Mouse (Mus musculus): ENCODE data around the gene B4galnt3.

Gene B4galnt3

DNA sequence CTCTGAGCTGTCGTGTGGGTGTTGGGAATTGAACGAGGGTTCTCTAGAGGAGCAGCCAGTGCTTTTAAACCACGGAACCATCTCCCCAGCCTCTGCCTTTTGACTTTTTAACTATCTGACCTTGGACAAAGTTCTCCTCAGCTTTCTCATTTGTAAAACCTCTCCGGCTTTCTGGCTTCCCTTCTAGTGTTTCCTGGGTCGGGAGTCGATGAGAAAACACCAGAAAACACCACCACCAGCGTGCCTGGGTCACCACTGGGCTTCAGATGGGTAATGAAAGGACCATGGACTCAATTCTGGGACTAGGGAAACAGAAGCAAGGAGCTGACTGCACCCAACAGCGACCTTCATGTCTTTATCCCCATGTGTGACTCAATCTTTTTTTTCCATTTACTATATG lies 20.2 kb downstream of the B4galnt3 start:
- DNase-seq: no peak

GRCm38 (mm10) chr6:120264151-120264550 lies 30.2 kb downstream of the B4galnt3 start:
- DNase-seq: no peak

- DNase-seq: no peak
Measured at GRCm38 (mm10) chr6:120263608-120264007, 30.8 kb downstream of the B4galnt3 start.

DNA sequence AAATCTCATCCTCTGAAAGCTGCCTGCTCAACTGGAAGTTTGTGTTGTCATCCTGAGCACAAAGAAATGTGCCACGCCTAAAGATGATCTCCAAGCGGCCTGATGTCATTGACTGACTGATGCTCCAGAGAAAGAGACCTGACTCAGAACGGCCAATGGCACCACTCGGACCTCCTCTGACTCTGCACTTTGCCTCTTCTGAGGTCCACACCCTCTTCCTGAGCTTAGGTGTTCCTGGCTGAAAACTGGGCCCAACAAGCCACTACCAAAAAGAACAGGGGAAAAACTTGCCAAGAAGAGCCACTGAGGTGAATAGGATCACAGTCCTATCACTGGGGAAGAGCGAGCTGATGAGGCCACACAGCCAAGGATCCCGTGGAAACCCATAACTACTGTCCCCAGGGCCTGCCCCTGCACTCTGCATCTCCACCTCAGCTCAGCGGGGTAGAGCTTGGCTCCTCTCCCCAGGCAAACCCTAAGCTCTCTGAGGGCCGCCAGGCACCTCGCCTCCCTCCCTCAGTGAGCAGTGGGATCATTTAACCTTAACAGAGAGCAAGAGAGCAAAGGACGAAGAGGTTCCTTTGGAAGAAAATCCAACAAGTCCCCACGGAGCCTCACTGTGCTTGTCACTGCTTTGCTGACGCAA lies 31.4 kb downstream of the B4galnt3 start:
- no peak for DNase-seq

DNA sequence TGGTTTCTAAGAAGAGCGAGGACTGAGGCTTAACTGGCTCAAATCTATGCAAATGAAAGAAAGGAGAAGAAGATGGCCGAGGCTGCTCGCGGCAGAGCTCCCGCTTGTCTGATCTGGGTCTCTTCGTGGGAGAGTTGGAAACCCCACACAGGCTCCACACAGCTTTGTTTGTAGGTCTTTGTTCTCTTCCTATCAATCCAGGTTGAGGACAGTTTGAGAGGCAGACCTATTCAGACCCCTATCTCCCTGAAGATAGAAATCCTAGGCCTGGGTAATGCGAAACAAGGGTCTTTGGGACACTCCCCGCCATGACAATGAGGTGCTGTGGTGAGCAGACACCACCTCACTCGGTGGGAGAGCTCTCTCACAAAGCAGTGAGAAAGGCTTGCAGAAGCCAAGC lies 34.9 kb downstream of the B4galnt3 start:
- DNase-seq: no peak

DNA sequence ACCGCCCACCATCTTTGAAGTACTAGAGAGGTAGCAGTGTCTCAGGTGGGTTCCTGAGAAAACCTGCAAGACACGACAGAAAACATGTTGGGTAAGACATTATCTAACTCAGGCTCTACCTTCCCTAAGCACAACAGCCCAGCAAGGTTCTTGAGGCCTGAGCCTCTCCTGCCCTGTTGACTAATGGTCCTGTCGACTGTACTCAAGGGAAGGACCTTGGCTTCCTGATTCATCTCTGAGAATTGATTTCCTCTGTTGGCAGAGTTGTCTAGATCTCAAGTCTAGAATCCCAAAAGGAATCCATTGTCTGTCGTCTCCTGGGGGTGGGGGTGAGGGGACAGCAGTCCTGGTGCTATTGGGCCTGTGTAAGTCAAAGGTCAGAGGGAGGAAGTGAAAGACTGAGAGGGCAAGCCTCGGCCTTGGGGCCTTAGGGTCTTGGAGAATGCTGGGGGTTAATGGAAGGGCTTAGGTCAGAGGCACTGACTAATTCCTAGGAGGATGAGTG lies 37.9 kb downstream of the B4galnt3 start:
- DNase-seq: no peak

- DNase-seq: no peak
Measured at GRCm38 (mm10) chr6:120255701-120256100, 38.7 kb downstream of the B4galnt3 start.

DNA sequence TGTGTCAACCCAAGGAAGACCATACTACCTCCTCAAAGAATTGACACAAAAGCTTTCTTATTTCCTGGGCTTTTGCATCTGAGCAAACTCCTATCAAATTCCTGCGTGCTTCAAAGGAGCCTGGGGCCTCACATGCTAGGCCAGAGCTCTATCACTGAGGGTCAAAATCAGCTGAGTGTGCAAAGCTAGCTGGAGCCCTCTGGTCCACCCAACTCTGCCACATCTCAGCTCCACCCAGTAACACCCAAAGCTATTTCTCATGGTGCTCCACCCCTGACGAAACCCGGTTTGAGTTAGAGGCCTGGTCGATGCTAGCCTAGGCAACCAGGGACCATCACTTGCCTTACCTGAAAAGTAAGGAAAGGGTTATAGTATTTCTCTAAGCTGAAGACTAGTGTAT lies 39.2 kb downstream of the B4galnt3 start:
- no peak for DNase-seq

DNA sequence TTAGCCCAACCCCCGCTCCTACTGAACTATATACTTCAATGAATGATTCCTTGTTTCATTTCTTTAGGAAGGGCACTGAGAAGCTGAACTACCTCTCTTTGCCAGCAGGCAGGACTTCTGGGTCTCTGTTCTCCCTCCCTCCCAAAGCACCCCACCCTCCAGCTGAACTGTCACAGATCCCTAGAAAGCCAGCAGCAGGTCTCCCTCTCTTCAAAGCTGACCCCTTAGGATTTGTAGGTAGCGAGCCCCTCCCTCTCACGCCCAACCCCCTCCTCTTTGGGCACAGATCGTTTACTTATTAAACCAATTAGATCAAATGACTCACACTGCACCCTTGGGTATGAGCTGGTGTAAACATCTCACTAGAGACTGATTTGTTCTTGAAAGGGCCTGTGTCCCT lies 39.7 kb downstream of the B4galnt3 start:
- no peak for DNase-seq

- DNase-seq: no peak
Measured at GRCm38 (mm10) chr6:120252741-120253140, 41.6 kb downstream of the B4galnt3 start.

DNA sequence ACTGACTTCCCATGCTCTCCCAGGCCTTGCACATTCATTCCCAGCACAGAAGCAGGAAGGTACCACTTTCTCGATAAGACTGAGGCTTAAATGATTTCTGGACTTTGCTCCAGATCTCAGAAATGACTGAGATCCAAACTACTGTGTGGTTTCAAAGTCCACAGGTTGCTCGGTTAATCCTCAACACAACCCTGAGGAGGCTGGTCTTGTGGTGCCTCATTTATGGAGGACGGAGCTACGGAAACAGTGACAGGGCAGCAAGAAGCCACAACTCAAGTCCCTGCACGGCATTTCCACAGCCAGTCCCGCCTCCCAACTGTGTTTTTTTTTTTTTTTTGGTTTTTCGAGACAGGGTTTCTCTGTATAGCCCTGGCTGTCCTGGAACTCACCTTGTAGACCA lies 43.3 kb downstream of the B4galnt3 start:
- no peak for DNase-seq

DNA sequence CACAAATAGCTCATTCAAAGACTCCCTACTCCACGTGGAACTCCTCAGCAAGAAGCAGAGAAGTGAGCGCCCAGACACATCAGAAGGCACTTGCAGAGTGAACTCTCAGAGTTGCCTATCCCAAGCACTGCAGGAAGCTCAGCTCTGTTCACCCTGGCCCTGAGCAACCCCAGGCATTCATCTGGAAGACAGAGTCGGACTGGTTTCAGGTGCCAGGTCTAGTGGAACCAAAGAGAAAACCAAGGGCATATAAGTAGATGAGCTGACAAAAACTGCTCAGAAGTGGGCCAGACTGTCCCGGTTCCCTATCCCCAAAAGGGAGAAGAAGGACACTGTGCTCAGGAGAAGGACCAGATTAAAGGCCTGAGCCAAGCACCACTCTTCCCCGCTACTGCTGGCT lies 44.5 kb downstream of the B4galnt3 start:
- no peak for DNase-seq

GRCm38 (mm10) chr6:120246676-120247075 lies 47.7 kb downstream of the B4galnt3 start:
- DNase-seq: no peak

DNA sequence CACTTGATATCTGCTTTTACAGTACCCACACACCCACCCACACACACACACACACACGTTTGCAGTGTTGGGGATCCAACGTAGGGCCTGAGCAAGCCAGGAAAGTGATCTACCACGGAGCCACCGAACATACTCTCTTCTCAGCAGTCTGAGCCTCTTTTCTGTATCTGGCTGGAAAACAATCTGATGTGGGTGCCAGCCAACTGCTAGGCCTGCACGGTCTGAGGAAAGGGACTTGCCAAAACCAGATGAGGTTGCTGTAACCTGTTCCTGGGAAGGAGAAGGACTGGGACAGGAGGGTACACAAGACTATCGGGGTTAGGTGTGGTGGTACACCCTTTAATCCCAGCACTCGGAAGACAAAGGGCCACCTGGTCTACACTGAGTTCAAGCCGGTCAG lies 51.1 kb downstream of the B4galnt3 start:
- no peak for DNase-seq

- DNase-seq: no peak
Measured at GRCm38 (mm10) chr6:120242530-120242929, 51.8 kb downstream of the B4galnt3 start.

DNA sequence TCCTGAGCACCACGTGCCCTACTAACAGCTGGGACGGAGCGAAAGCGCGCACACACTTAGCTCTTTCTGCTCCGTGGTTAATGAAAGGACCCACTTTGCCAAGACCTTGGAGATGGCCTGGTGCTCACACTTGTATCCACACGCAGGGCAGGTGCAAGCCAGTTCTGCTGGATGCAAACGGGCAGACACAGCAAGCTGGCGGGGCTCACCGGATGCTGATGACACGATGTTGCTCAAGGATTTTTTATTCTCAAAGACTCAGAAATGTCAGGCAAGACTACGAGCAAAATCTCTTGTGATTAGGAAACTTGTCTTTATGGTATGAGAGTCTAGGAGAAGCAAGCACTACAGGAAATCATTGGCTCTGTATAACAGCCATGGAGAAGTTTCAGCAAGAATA lies 52.9 kb downstream of the B4galnt3 start:
- no peak for DNase-seq

DNA sequence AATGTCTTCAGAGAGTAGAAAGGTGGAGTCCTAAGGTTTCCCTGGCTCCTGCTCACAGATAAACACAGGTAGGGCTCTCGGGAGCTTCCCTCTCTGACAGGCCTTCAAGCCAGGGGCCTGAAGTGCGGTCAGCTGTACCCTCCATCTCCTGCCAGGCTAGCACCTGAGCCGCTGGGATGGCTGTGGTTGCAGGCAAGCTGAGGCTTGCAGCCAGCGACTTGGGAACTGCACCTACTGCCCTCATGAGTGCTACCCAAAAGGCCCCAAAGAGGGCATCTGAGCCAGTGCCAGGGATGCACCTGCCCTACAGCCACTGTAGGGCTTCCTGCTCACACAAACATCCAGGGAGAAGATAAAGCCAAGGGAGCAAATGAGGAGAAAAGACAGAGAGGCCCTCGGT lies 53.9 kb downstream of the B4galnt3 start:
- no peak for DNase-seq

- DNase-seq: no peak
Measured at GRCm38 (mm10) chr6:120235874-120236273, 58.5 kb downstream of the B4galnt3 start.

- no peak for DNase-seq
Measured at GRCm38 (mm10) chr6:120232885-120233284, 61.5 kb downstream of the B4galnt3 start.

DNA sequence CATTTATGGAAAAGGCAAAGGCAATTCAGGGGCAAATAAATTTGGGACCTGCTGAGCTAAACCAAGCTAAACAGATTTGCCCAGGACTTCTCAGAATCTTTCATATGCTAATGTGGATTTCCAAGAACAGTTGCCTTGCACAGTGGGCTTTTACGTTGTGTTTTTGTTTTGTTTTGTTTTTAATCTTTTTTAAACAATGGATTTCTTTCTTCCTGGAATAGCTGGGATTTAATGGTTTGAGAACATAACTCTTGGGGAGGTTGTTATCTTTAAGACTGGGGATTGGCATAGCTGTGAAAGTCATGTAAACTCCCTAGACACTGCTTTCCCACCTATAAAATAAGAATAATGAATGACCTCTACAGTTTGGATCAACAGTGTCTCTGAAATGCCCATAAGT lies 63.9 kb downstream of the B4galnt3 start:
- no peak for DNase-seq

- no peak for DNase-seq
Measured at GRCm38 (mm10) chr6:120229806-120230205, 64.6 kb downstream of the B4galnt3 start.

GRCm38 (mm10) chr6:120227068-120227467 lies 67.3 kb downstream of the B4galnt3 start:
- DNase-seq: no peak

DNA sequence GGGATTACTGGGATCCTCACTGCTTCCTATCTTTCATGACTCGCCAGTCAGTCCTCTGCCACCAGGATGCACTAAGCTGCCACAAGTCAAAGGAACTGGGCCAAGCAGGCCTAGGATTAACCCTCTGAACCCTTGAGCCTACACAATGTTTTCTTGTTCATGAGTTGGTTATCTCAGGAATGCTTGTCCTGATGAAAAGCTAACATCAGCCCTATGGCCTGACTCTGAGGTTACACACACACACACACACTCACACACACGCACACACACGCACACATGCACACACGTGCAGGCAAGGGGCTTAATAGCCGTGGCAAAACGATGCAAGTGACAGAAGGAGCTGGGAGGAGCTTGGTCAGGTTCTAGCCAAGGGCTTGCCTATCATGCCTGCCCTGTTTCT lies 69.0 kb downstream of the B4galnt3 start:
- DNase-seq: no peak

- DNase-seq: peak; percentile 27
Measured at GRCm38 (mm10) chr6:120222669-120223068, 71.7 kb downstream of the B4galnt3 start.

DNA sequence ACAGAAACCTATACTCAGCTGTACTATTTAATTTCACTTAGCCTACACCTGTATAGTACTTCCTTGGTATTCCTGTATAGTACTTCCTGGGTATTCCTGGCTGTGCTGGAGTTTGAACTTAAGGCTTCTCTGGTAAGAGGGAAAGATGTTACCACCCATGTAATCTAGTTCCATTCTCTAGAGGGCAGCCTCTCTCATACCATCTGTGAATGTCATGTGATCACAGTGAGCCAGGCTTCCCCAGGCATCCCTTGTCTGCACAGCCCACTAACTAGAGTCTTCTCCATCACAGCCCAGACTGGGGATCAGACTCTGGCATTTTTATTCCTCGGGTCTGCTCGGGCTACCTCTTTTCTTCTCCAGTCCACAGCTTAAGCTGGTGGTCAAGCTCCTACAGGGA lies 75.1 kb downstream of the B4galnt3 start:
- no peak for DNase-seq
